Mouse (Mus musculus) kidney, embryonic 15.5 days (tissue): ENCODE data around the gene Crp. TPM values are rescaled to one million over a fixed set of nuclear protein-coding genes. Genes with fewer than 3 reads are reported as not detected.

Source experiments
- ATAC-seq: fragments of 200-750 bp; cut with Nextera tagmentation; replicated peaks from 2 replicates; pipeline ENCODE4 v1.8.0; 2017; ENCODE audit warnings: moderate TSS enrichment; ENCODE audit not compliant: low FRiP score
- H3K27ac ChIP-seq: fragments of 300-500 bp; sonication (generic); 2 replicates; pipeline ENCODE4 v1.5.1; 2015; ENCODE audit warnings: mild to moderate bottlenecking, inconsistent platforms
- H3K27me3 ChIP-seq: fragments of 300-500 bp; sonication (generic); 2 replicates; pipeline ENCODE4 v1.6.1; 2015; ENCODE audit warnings: inconsistent platforms
- H3K36me3 ChIP-seq: fragments of 300-500 bp; sonication (generic); 2 replicates; pipeline ENCODE4 v1.6.1; 2015; ENCODE audit warnings: inconsistent platforms
- H3K4me1 ChIP-seq: fragments of 300-500 bp; sonication (generic); 2 replicates; pipeline ENCODE4 v1.6.1; 2015; ENCODE audit warnings: inconsistent platforms
- H3K4me2 ChIP-seq: fragments of 300-500 bp; sonication (generic); 2 replicates; pipeline ENCODE4 v1.6.1; 2015; ENCODE audit warnings: moderate library complexity, mild to moderate bottlenecking, inconsistent platforms
- H3K4me3 ChIP-seq: fragments of 300-500 bp; sonication (generic); replicated peaks from 2 replicates; pipeline ENCODE4 v1.5.1; 2015; ENCODE audit warnings: mild to moderate bottlenecking, inconsistent platforms
- H3K9ac ChIP-seq: fragments of 300-500 bp; sonication (generic); 2 replicates; pipeline ENCODE4 v1.6.1; 2015; ENCODE audit warnings: mild to moderate bottlenecking, inconsistent platforms
- H3K9me3 ChIP-seq: fragments of 300-500 bp; sonication (generic); replicated peaks from 2 replicates; pipeline ENCODE4 v1.6.1; 2016; ENCODE audit warnings: inconsistent platforms
- WGBS: fragments of 180-500 bp; shearing (Covaris S2); methylation state at CpG from one replicate; pipeline ENCODE4 v1.1.7; 2015; ENCODE audit warnings: mixed read lengths; 5-methylcytosine and 5-hydroxymethylcytosine counted together
- polyA plus RNA-seq: library from polyadenylated mRNA; unstranded; fragments of >200 nt; fragmentation: Nextera tagmentation; extraction: Ambion mirVana; gene quantifications from 2 replicates; pipeline ENCODE4 v1.2.1, GENCODE M21; 2015

The Crp gene
- polyA plus RNA-seq, 1 experiment from 2014 or later, result 0.82 TPM

DNA sequence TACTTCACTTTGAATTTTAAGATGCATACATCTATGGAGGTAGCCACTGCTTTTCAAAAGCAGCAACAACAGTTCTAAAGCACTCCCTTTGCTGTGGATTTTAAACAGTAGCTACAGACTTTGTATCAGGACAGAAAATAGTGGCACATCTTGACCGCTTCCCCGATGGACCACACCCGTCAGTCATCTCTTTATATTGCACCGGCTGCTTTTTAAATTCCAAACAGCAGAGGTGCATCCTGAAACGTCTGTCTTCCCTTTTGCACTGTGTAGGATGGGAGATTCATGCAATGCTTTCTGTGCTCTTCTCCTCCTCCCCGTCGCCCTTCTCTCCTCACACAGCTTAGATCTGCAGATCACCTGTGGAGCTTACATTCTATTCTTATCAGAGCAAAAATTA is 57.3 kb downstream of the Crp start:
- Histone ChIP-seq H3K9me3 (no peaks in the 10 kb centered on the region), H3K4me1 (no peaks in the 10 kb centered on the region), H3K36me3 (no peaks in the 10 kb centered on the region), H3K4me3 (no peak overlapping the region), H3K9ac (no peak overlapping the region), H3K4me2 (no peak overlapping the region), H3K27ac (no peak overlapping the region), H3K27me3 (no peaks in the 10 kb centered on the region)
- ATAC-seq, result no peak
- 77% methylated on average over 7 of the region's 7 CpGs for WGBS

DNA sequence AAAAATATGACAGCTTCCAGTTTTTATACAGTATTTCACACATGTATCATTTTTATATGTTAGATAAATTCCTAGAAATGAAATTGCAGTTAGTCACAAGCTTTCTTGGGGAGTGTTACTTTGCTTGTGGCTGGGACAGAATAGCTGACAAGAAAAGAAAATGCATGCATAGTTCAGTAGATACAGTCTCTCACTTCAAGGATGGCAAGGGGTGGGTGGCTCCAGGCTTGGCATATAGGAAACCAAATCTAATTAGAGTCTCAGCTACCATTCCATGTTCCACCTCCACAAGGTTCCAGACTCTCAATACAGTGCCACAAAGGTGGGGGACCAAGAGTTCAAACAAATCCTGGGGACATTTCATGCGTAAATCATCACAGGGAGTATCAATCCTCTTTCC is 61.7 kb downstream of the Crp start:
- 91% methylated on average over 1 of the region's 1 CpGs for WGBS
- ATAC-seq, result no peak
- Histone ChIP-seq H3K36me3 (no peaks in the 10 kb centered on the region), H3K4me1 (no peaks in the 10 kb centered on the region), H3K4me2 (no peak overlapping the region), H3K4me3 (no peak overlapping the region), H3K27me3 (no peaks in the 10 kb centered on the region), H3K27ac (no peak overlapping the region), H3K9me3 (no peaks in the 10 kb centered on the region), H3K9ac (no peak overlapping the region)

- no peak overlapping the region for H3K9ac ChIP-seq
- no peaks in the 10 kb centered on the region for H3K4me1 ChIP-seq
- no peak overlapping the region for H3K4me2 ChIP-seq
- no peaks in the 10 kb centered on the region for H3K36me3 ChIP-seq
- no peak for ATAC-seq
- 88% methylated on average over 5 of the region's 5 CpGs for WGBS
- no peaks in the 10 kb centered on the region for H3K9me3 ChIP-seq
- no peak overlapping the region for H3K4me3 ChIP-seq
- no peak overlapping the region for H3K27ac ChIP-seq
- no peaks in the 10 kb centered on the region for H3K27me3 ChIP-seq
Measured at GRCm38 (mm10) chr1:172779195-172779594, 81.3 kb downstream of the Crp start.

DNA sequence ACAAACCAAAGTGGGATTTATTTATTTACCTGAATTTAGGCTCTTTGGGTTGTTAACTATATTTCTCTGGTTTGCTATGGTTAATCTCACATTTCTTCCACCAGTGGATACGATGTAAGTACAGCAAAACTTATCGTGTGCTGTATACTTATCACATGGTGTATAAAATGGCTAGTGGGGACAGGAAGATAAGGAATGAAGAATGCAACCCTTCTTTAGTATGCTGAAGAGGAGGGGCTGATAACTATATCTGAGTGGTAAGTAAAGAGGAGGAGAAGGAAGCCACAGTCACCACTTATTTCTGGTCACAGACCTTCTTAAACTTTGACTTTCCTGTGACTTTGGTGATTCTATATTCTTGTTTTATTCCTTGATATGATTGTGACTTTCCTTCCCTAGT is 87.5 kb downstream of the Crp start:
- WGBS, result 86% methylated on average over 2 of the region's 2 CpGs
- Histone ChIP-seq H3K9ac (no peak overlapping the region), H3K4me3 (no peak overlapping the region), H3K27ac (no peak overlapping the region), H3K27me3 (no peaks in the 10 kb centered on the region), H3K4me2 (no peak overlapping the region), H3K36me3 (no peaks in the 10 kb centered on the region), H3K9me3 (no peaks in the 10 kb centered on the region), H3K4me1 (no peaks in the 10 kb centered on the region)
- no peak for ATAC-seq

- Histone ChIP-seq H3K27ac (no peak overlapping the region), H3K4me2 (no peak overlapping the region), H3K9ac (no peak overlapping the region), H3K4me3 (no peak overlapping the region), H3K27me3 (no peaks in the 10 kb centered on the region), H3K36me3 (no peaks in the 10 kb centered on the region), H3K4me1 (no peaks in the 10 kb centered on the region), H3K9me3 (no peaks in the 10 kb centered on the region)
- WGBS, result 17% methylated on average over 1 of the region's 1 CpGs
- no peak for ATAC-seq
Measured at GRCm38 (mm10) chr1:172785886-172786285, 88.0 kb downstream of the Crp start.

GRCm38 (mm10) chr1:172828975-172829374 is 131.1 kb downstream of the Crp start:
- Histone ChIP-seq H3K9ac (no peak overlapping the region), H3K4me2 (no peak overlapping the region), H3K36me3 (no peaks in the 10 kb centered on the region), H3K4me1 (no peaks in the 10 kb centered on the region), H3K27me3 (no peaks in the 10 kb centered on the region), H3K9me3 (no peaks in the 10 kb centered on the region), H3K4me3 (no peak overlapping the region), H3K27ac (no peak overlapping the region)
- ATAC-seq, result no peak
- 84% methylated on average over 2 of the region's 2 CpGs for WGBS

- H3K27me3 ChIP-seq, result no peaks in the 10 kb centered on the region
- no peaks in the 10 kb centered on the region for H3K9me3 ChIP-seq
- H3K36me3 ChIP-seq, result no peaks in the 10 kb centered on the region
- no peak overlapping the region for H3K27ac ChIP-seq
- H3K4me3 ChIP-seq, result no peak overlapping the region
- no peak overlapping the region for H3K4me2 ChIP-seq
- WGBS, result 73% methylated on average over 2 of the region's 2 CpGs
- ATAC-seq, result no peak
- H3K9ac ChIP-seq, result no peak overlapping the region
- H3K4me1 ChIP-seq, result no peaks in the 10 kb centered on the region
Measured at GRCm38 (mm10) chr1:172847044-172847761, 149.3 kb downstream of the Crp start.

- H3K4me2 ChIP-seq, result no peak overlapping the region
- H3K36me3 ChIP-seq, result no peaks in the 10 kb centered on the region
- H3K27ac ChIP-seq, result no peak overlapping the region
- ATAC-seq, result no peak
- no peak overlapping the region for H3K4me3 ChIP-seq
- WGBS, result 90% methylated on average over 2 of the region's 2 CpGs
- H3K27me3 ChIP-seq, result no peaks in the 10 kb centered on the region
- no peak overlapping the region for H3K9ac ChIP-seq
- H3K9me3 ChIP-seq, result no peaks in the 10 kb centered on the region
- H3K4me1 ChIP-seq, result no peaks in the 10 kb centered on the region
Measured at GRCm38 (mm10) chr1:172848171-172848570, 150.3 kb downstream of the Crp start.

- Histone ChIP-seq H3K9ac (no peak overlapping the region), H3K27ac (no peak overlapping the region), H3K4me2 (no peak overlapping the region), H3K27me3 (no peaks in the 10 kb centered on the region), H3K9me3 (no peaks in the 10 kb centered on the region), H3K4me1 (no peaks in the 10 kb centered on the region), H3K36me3 (no peaks in the 10 kb centered on the region), H3K4me3 (no peak overlapping the region)
- WGBS, result 74% methylated on average over 4 of the region's 4 CpGs
- no peak for ATAC-seq
Measured at GRCm38 (mm10) chr1:172875265-172875664, 177.4 kb downstream of the Crp start.

GRCm38 (mm10) chr1:172876675-172877074 is 178.8 kb downstream of the Crp start:
- no peak overlapping the region for H3K27ac ChIP-seq
- no peaks in the 10 kb centered on the region for H3K4me1 ChIP-seq
- H3K9me3 ChIP-seq, result no peaks in the 10 kb centered on the region
- H3K27me3 ChIP-seq, result no peaks in the 10 kb centered on the region
- H3K9ac ChIP-seq, result no peak overlapping the region
- H3K4me3 ChIP-seq, result no peak overlapping the region
- no peak for ATAC-seq
- H3K4me2 ChIP-seq, result no peak overlapping the region
- 66% methylated on average over 1 of the region's 1 CpGs for WGBS
- H3K36me3 ChIP-seq, result no peaks in the 10 kb centered on the region

Other genes starting within 250 kb of the Crp start
- gene Slamf9, start 222.7 kb upstream of the Crp start, polyA plus RNA-seq, result 0.73 and 1.1 TPM in 2 replicates
- gene Igsf9, start 216.3 kb upstream of the Crp start, polyA plus RNA-seq, result 45.0 and 46.0 TPM in 2 replicates
- 246 and 251 TPM in 2 replicates for gene Tagln2, start 198.0 kb upstream of the Crp start, polyA plus RNA-seq
- 1.4 and 2.2 TPM in 2 replicates for gene Cfap45, start 177.3 kb upstream of the Crp start, polyA plus RNA-seq
- 0.57 and 0.59 TPM in 2 replicates for gene Vsig8, start 142.1 kb upstream of the Crp start, polyA plus RNA-seq
- 0.10 and 0.17 TPM in 2 replicates for gene Slamf8, start 107.5 kb upstream of the Crp start, polyA plus RNA-seq
- gene Fcrl6, start 95.5 kb upstream of the Crp start, polyA plus RNA-seq, result not detected in 2 replicates
- gene Dusp23, start 65.1 kb upstream of the Crp start, polyA plus RNA-seq, result 15.4 and 17.2 TPM in 2 replicates
- 2.1 and 2.7 TPM in 2 replicates for gene Apcs, start 197.0 kb downstream of the Crp start, polyA plus RNA-seq